Mouse (Mus musculus): ENCODE data around the gene Ift140. TPM values are rescaled to one million over a fixed set of nuclear protein-coding genes. Genes with fewer than 3 reads are reported as not detected.

The Ift140 gene
- polyA plus RNA-seq, 1 experiment from 2014 or later = 26.5 TPM

Other genes starting within 250 kb of the Ift140 start
- not detected in 2 replicates for gene Meiob, start 211.8 kb upstream of the Ift140 start, polyA plus RNA-seq (2016; fragmentation: Nextera tagmentation; extraction: Ambion mirVana)
- gene Hagh, start 175.9 kb upstream of the Ift140 start, polyA plus RNA-seq (2016; fragmentation: Nextera tagmentation; extraction: Ambion mirVana) = 26.3 and 27.6 TPM in 2 replicates
- 18.6 and 22.5 TPM in 2 replicates for gene Fahd1, start 165.7 kb upstream of the Ift140 start, polyA plus RNA-seq (2016; fragmentation: Nextera tagmentation; extraction: Ambion mirVana)
- gene Igfals, start 150.1 kb upstream of the Ift140 start, polyA plus RNA-seq (2016; fragmentation: Nextera tagmentation; extraction: Ambion mirVana) = 0.37 and 0.43 TPM in 2 replicates
- gene Nubp2, start 129.7 kb upstream of the Ift140 start, polyA plus RNA-seq (2016; fragmentation: Nextera tagmentation; extraction: Ambion mirVana) = 50.1 and 53.2 TPM in 2 replicates
- gene Spsb3, start 129.4 kb upstream of the Ift140 start, polyA plus RNA-seq (2016; fragmentation: Nextera tagmentation; extraction: Ambion mirVana) = 40.4 and 46.1 TPM in 2 replicates
- 32.8 and 47.1 TPM in 2 replicates for gene Eme2, start 121.0 kb upstream of the Ift140 start, polyA plus RNA-seq (2016; fragmentation: Nextera tagmentation; extraction: Ambion mirVana)
- gene Mrps34, start 121.0 kb upstream of the Ift140 start, polyA plus RNA-seq (2016; fragmentation: Nextera tagmentation; extraction: Ambion mirVana) = 89.5 and 94.8 TPM in 2 replicates
- gene Nme3, start 119.6 kb upstream of the Ift140 start, polyA plus RNA-seq (2016; fragmentation: Nextera tagmentation; extraction: Ambion mirVana) = 46.2 and 46.5 TPM in 2 replicates
- 45.0 and 46.5 TPM in 2 replicates for gene Mapk8ip3, start 79.1 kb upstream of the Ift140 start, polyA plus RNA-seq (2016; fragmentation: Nextera tagmentation; extraction: Ambion mirVana)
- gene Jpt2, start 55.4 kb upstream of the Ift140 start, polyA plus RNA-seq (2016; fragmentation: Nextera tagmentation; extraction: Ambion mirVana) = 265 and 277 TPM in 2 replicates
- gene Cramp1l, start 297 bp upstream of the Ift140 start, polyA plus RNA-seq (2016; fragmentation: Nextera tagmentation; extraction: Ambion mirVana) = 9.4 and 12.1 TPM in 2 replicates
- gene Tmem204, start 67.5 kb downstream of the Ift140 start, polyA plus RNA-seq (2016; fragmentation: Nextera tagmentation; extraction: Ambion mirVana) = 11.0 and 12.0 TPM in 2 replicates
- gene Telo2, start 99.9 kb downstream of the Ift140 start, polyA plus RNA-seq (2016; fragmentation: Nextera tagmentation; extraction: Ambion mirVana) = 58.0 and 60.1 TPM in 2 replicates
- gene Ptx4, start 104.7 kb downstream of the Ift140 start, polyA plus RNA-seq (2016; fragmentation: Nextera tagmentation; extraction: Ambion mirVana) = 0.31 and 0.42 TPM in 2 replicates
- 24.6 and 26.0 TPM in 2 replicates for gene Clcn7, start 117.3 kb downstream of the Ift140 start, polyA plus RNA-seq (2016; fragmentation: Nextera tagmentation; extraction: Ambion mirVana)
- gene Ccdc154, start 146.4 kb downstream of the Ift140 start, polyA plus RNA-seq (2016; fragmentation: Nextera tagmentation; extraction: Ambion mirVana) = not detected in 2 replicates
- not detected in 2 replicates for gene Gm38655, start 159.4 kb downstream of the Ift140 start, polyA plus RNA-seq (2016; fragmentation: Nextera tagmentation; extraction: Ambion mirVana)
- 35.5 and 35.7 TPM in 2 replicates for gene BC003965, start 168.5 kb downstream of the Ift140 start, polyA plus RNA-seq (2016; fragmentation: Nextera tagmentation; extraction: Ambion mirVana)
- 10.3 and 10.5 TPM in 2 replicates for gene Unkl, start 172.3 kb downstream of the Ift140 start, polyA plus RNA-seq (2016; fragmentation: Nextera tagmentation; extraction: Ambion mirVana)
- 30.4 and 34.0 TPM in 2 replicates for gene Gnptg, start 224.0 kb downstream of the Ift140 start, polyA plus RNA-seq (2016; fragmentation: Nextera tagmentation; extraction: Ambion mirVana)
- 63.8 and 66.4 TPM in 2 replicates for gene Tsr3, start 224.1 kb downstream of the Ift140 start, polyA plus RNA-seq (2016; fragmentation: Nextera tagmentation; extraction: Ambion mirVana)
- gene Baiap3, start 240.3 kb downstream of the Ift140 start, polyA plus RNA-seq (2016; fragmentation: Nextera tagmentation; extraction: Ambion mirVana) = 1.6 and 2.5 TPM in 2 replicates

Data from limb, embryonic 12.5 days (tissue).